Mouse (Mus musculus) WW6 (cell line): Measurements from ENCODE around the gene Gm13276.
"Not testable (repeated sequence)": the region's sequence is repeated elsewhere in the genome, so short reads cannot be mapped to it uniquely, and the experiment has no call there.

Source experiments
- DNase-seq: peaks from one replicate; pipeline ENCODE4 v3.0.0-alpha.2; 2013; ENCODE audit warnings: low read depth, low spot score

The Gm13276 gene

DNA sequence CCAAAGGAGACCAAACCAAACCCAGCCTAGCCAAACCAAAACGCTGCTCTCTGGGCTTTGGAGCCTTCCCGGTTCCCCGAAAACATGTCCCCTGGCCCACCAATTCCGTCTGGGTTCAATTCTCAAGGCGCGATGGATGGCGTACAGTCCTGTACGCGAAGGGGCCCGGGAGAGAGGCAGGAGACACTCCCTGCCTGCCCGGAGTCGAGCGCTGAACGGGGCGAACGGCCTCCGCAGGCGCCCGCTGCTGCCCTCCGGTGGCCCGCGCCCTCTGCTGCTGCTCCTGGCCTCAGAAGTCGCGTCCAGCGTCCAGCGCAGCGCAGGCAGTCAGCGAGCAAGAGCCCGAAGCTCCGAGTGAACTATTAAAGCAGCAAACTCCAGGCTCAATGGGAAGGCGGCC lies 3.2 kb upstream of the Gm13276 start:
- DNase-seq = not testable (repeated sequence)

DNA sequence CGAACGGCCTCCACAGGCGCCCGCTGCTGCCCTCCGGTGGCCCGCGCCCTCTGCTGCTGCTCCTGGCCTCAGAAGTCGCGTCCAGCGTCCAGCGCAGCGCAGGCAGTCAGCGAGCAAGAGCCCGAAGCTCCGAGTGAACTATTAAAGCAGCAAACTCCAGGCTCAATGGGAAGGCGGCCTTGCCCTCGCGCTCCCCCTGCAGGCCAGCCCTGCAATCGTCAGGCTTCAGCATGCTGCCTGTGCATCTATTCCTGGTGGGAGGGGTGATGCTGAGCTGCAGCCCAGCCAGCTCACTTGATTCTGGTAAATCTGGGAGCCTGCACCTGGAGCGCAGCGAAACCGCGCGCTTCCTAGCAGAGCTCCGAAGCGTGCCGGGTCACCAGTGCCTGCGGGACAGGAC lies 2.9 kb downstream of the Gm13276 start, which contains the start of gene Gm13277:
Gm13277 (plus strand) TSS at position 231 of the 400 bp plus-strand sequence.
- DNase-seq = not testable (repeated sequence)

GRCm38 (mm10) chr4:88791250-88791649 lies 5.7 kb downstream of the Gm13276 start, which contains the start of gene Gm13278:
Gene Gm13278 (plus strand): TSS chr4:88791550.
- not testable (repeated sequence) for DNase-seq

DNA sequence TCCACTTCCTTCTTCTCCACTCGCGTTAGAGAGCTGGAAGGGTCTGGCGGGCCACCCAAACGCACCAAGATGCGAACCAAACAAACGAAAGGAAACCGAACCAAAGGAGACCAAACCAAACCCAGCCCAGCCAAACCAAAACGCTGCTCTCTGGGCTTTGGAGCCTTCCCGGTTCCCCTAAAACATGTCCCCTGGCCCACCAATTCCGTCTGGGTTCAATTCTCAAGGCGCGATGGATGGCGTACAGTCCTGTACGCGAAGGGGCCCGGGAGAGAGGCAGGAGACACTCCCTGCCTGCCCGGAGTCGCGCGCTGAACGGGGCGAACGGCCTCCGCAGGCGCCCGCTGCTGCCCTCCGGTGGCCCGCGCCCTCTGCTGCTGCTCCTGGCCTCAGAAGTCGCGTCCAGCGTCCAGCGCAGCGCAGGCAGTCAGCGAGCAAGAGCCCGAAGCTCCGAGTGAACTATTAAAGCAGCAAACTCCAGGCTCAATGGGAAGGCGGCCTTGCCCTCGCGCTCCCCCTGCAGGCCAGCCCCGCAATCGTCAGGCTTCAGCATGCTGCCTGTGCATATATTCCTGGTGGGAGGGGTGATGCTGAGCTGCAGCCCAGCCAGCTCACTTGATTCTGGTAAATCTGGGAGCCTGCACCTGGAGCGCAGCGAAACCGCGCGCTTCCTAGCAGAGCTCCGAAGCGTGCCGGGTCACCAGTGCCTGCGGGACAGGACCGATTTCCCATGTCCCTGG lies 8.6 kb downstream of the Gm13276 start, which contains the start of gene Gm13275:
Gm13275 (plus strand) TSS at position 552 of the 740 bp plus-strand sequence.
- not testable (repeated sequence) for DNase-seq

DNA sequence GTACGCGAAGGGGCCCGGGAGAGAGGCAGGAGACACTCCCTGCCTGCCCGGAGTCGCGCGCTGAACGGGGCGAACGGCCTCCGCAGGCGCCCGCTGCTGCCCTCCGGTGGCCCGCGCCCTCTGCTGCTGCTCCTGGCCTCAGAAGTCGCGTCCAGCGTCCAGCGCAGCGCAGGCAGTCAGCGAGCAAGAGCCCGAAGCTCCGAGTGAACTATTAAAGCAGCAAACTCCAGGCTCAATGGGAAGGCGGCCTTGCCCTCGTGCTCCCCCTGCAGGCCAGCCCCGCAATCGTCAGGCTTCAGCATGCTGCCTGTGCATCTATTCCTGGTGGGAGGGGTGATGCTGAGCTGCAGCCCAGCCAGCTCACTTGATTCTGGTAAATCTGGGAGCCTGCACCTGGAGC lies 11.6 kb downstream of the Gm13276 start, which contains the start of gene Gm13279:
Gm13279 (plus strand) TSS at position 301 of the 400 bp plus-strand sequence.
- not testable (repeated sequence) for DNase-seq

GRCm38 (mm10) chr4:88799365-88799764 lies 13.9 kb downstream of the Gm13276 start, which contains the start of gene Gm13285:
Gene Gm13285 (plus strand): TSS chr4:88799665.
- DNase-seq = not testable (repeated sequence)

DNA sequence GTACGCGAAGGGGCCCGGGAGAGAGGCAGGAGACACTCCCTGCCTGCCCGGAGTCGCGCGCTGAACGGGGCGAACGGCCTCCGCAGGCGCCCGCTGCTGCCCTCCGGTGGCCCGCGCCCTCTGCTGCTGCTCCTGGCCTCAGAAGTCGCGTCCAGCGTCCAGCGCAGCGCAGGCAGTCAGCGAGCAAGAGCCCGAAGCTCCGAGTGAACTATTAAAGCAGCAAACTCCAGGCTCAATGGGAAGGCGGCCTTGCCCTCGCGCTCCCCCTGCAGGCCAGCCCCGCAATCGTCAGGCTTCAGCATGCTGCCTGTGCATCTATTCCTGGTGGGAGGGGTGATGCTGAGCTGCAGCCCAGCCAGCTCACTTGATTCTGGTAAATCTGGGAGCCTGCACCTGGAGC lies 17.4 kb downstream of the Gm13276 start, which contains the start of gene Gm13287:
Gm13287 (plus strand) TSS at position 301 of the 400 bp plus-strand sequence.
- DNase-seq = not testable (repeated sequence)

DNA sequence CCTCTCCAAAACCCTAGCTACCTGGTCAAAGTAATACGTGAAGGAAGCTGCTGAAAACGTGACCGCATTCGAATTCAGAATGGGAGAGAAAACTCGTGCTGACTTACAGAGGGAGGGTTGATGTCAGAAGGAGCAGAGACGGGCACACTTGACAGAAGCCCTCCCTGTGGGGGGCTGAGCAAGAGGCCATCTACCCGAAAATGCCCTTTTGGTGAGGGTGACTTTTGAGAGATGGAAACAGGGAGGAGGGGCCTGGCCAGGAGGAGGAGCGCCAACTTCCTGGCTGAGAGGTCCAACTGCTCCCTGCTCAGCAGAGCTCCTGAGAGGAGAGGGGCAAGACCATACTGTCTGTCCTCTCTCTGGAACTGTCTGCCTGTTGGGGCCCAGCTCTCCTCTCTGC lies 19.7 kb downstream of the Gm13276 start, which contains the start of gene Gm13288:
Gm13288 (plus strand) TSS at position 301 of the 400 bp plus-strand sequence.
- not testable (repeated sequence) for DNase-seq

DNA sequence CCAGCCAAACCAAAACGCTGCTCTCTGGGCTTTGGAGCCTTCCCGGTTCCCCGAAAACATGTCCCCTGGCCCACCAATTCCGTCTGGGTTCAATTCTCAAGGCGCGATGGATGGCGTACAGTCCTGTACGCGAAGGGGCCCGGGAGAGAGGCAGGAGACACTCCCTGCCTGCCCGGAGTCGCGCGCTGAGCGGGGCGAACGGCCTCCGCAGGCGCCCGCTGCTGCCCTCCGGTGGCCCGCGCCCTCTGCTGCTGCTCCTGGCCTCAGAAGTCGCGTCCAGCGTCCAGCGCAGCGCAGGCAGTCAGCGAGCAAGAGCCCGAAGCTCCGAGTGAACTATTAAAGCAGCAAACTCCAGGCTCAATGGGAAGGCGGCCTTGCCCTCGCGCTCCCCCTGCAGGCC lies 20.3 kb downstream of the Gm13276 start:
- DNase-seq = not testable (repeated sequence)

- no peak for DNase-seq
Observed at GRCm38 (mm10) chr4:88815928-88816327, 30.4 kb downstream of the Gm13276 start, which contains the start of gene Ifna7. Gene Ifna7 (plus strand): TSS chr4:88816228.

DNA sequence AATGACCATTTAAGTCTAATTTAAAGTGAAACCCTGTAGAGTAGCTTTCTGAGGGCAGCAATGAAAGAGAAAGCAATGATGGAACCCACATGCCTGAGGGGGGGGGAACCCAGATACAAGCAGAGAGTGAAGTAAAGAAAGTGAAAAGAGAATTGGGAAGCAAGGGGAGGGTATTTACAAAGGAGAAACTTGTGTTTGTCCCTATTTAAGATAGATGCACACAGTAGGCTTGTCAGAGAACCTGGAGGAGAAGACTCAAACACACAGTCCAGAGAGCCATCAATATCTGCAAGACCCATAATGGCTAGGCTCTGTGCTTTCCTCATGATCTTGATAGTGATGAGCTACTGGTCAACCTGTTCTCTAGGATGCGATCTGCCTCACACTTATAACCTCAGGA lies 34.1 kb downstream of the Gm13276 start, which contains the start of gene Ifna11:
Ifna11 (plus strand) TSS at position 301 of the 400 bp plus-strand sequence.
- DNase-seq = no peak

DNA sequence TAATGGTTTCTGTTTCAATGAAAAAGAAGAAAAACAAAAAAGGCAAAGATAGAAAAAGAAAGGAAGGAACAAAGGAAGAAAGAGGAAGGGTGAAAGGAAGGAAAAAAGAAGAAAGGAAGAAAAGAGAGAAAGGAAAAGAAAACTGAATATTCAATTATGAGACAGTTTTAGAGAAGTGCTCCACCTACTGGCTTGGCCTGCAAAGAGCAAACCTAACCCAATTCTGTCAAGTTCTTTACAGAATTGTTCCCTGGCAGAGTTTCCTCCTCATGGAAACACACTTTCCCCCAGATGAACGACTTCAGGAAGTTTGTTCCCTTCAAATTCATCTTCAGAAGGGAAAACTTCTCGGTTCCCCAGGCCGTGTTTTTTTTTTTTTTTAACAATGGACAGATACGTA lies 37.5 kb downstream of the Gm13276 start:
- no peak for DNase-seq

- DNase-seq = not testable (repeated sequence)
Observed at GRCm38 (mm10) chr4:88827116-88827515, 41.6 kb downstream of the Gm13276 start, which contains the start of gene Ifna6. Gene Ifna6 (plus strand): TSS chr4:88827416.

GRCm38 (mm10) chr4:88830523-88830922 lies 45.0 kb downstream of the Gm13276 start:
- no peak for DNase-seq

GRCm38 (mm10) chr4:88835225-88835624 lies 49.7 kb downstream of the Gm13276 start, which contains the start of gene Ifna5:
Gene Ifna5 (plus strand): TSS chr4:88835525.
- DNase-seq = not testable (repeated sequence)
